Mouse (Mus musculus): ENCODE measurements around the gene 4930522H14Rik. TPM values are rescaled to one million over a fixed set of nuclear protein-coding genes. Genes with fewer than 3 reads are reported as not detected.

4930522H14Rik gene
- polyA plus RNA-seq (2012; fragmentation: generic; extraction: Trizol), result not detected

GRCm38 (mm10) chr4:109531111-109531510 is at the start of gene 4930522H14Rik:
Gene 4930522H14Rik, minus strand, starts transcription at chr4:109531297.

GRCm38 (mm10) chr4:109484621-109485020 is 46.5 kb downstream of the 4930522H14Rik start, which contains the start of gene Rnf11:
Gene Rnf11, minus strand, starts transcription at chr4:109484728.

Other genes starting within 250 kb of the 4930522H14Rik start
- under 1 TPM; 0.53 to 0.72 TPM for gene Ttc39a, start 124.7 kb downstream of the 4930522H14Rik start, polyA plus RNA-seq (2012; fragmentation: generic; extraction: Trizol)
- gene Rnf11, start 46.6 kb downstream of the 4930522H14Rik start, polyA plus RNA-seq (2012; fragmentation: generic; extraction: Trizol), result 10 to 100 TPM in 1 of 2 experiments, 1 to 10 TPM in 1; 3.7 to 17.5 TPM
- gene Cdkn2c, start 135.9 kb upstream of the 4930522H14Rik start, polyA plus RNA-seq (2012; fragmentation: generic; extraction: Trizol), result 10 to 100 TPM in 1 of 2 experiments, 1 to 10 TPM in 1; 7.3 to 43.4 TPM
- 10 to 100 TPM in 1 of 2 experiments, 1 to 10 TPM in 1; 6.4 to 12.3 TPM for gene Faf1, start 145.3 kb upstream of the 4930522H14Rik start, polyA plus RNA-seq (2012; fragmentation: generic; extraction: Trizol)